Mouse (Mus musculus) v-Abl transformed pro-B cells (cell line): ENCODE measurements around the gene Tspan12.

Experiments
- in situ Hi-C, 2 experiments: fragments of 400-800 bp; cut with MboI; formaldehyde crosslinking; loops; one replicate each; pipeline ENCODE4 v1.15.1; 2025; ENCODE audit not compliant: unreplicated experiment in 2 of 2

Gene Tspan12

GRCm38 (mm10) chr6:21829930-21830329 is 22.4 kb downstream of the Tspan12 start:
- in situ Hi-C loops = no loop called here

GRCm38 (mm10) chr6:21828437-21828836 is 23.9 kb downstream of the Tspan12 start:
- in situ Hi-C loops = no loop called here

GRCm38 (mm10) chr6:21828001-21828400 is 24.3 kb downstream of the Tspan12 start:
- in situ Hi-C loops = no loop called here

- in situ Hi-C loops = no loop called here
Observed at GRCm38 (mm10) chr6:21823694-21824093, 28.6 kb downstream of the Tspan12 start.

GRCm38 (mm10) chr6:21823281-21823680 is 29.0 kb downstream of the Tspan12 start:
- in situ Hi-C loops = no loop called here

GRCm38 (mm10) chr6:21822721-21823134 is 29.6 kb downstream of the Tspan12 start:
- in situ Hi-C loops = no loop called here

- in situ Hi-C loops = no loop called here
Observed at GRCm38 (mm10) chr6:21818107-21818807, 34.1 kb downstream of the Tspan12 start.

- in situ Hi-C loops = no loop called here
Observed at GRCm38 (mm10) chr6:21806005-21806404, 46.3 kb downstream of the Tspan12 start.

- in situ Hi-C loops = no loop called here
Observed at GRCm38 (mm10) chr6:21805013-21805570, 47.2 kb downstream of the Tspan12 start.

- in situ Hi-C loops = no loop called here
Observed at GRCm38 (mm10) chr6:21803483-21804340, 48.6 kb downstream of the Tspan12 start.

GRCm38 (mm10) chr6:21798581-21798980 is 53.7 kb downstream of the Tspan12 start:
- in situ Hi-C loops = loop anchor here (5.0 to 25.0 kb wide), 2 partner anchors 274 to 714 kb away; no protein-coding TSS in a partner anchor

- in situ Hi-C loops = loop anchor here (5.0 to 25.0 kb wide), 2 partner anchors 275 to 715 kb away; no protein-coding TSS in a partner anchor
Observed at GRCm38 (mm10) chr6:21797087-21797486, 55.2 kb downstream of the Tspan12 start.

- in situ Hi-C loops = loop anchor here (5.0 to 25.0 kb wide), 2 partner anchors 276 to 716 kb away; no protein-coding TSS in a partner anchor
Observed at GRCm38 (mm10) chr6:21796413-21796812, 55.9 kb downstream of the Tspan12 start.

- in situ Hi-C loops = loop anchor here (5.0 to 25.0 kb wide), 2 partner anchors 277 to 717 kb away; no protein-coding TSS in a partner anchor
Observed at GRCm38 (mm10) chr6:21795410-21795809, 56.9 kb downstream of the Tspan12 start.

- in situ Hi-C loops = loop anchor here (5.0 to 25.0 kb wide), 2 partner anchors 277 to 717 kb away; no protein-coding TSS in a partner anchor
Observed at GRCm38 (mm10) chr6:21795072-21795407, 57.3 kb downstream of the Tspan12 start.

GRCm38 (mm10) chr6:21794337-21795071 is 57.8 kb downstream of the Tspan12 start:
- in situ Hi-C loops = loop anchor here (5.0 to 25.0 kb wide), 2 partner anchors 278 to 718 kb away; no protein-coding TSS in a partner anchor

GRCm38 (mm10) chr6:21791307-21791706 is 61.0 kb downstream of the Tspan12 start:
- in situ Hi-C loops = loop anchor here in 1 of 2 experiments (25.0 kb wide), 1 partner anchor 721 kb away; no protein-coding TSS in a partner anchor

GRCm38 (mm10) chr6:21790550-21791086 is 61.7 kb downstream of the Tspan12 start:
- in situ Hi-C loops = loop anchor here in 1 of 2 experiments (25.0 kb wide), 1 partner anchor 722 kb away; no protein-coding TSS in a partner anchor

GRCm38 (mm10) chr6:21790036-21790435 is 62.3 kb downstream of the Tspan12 start:
- in situ Hi-C loops = loop anchor here in 1 of 2 experiments (25.0 kb wide), 1 partner anchor 722 kb away; no protein-coding TSS in a partner anchor

- in situ Hi-C loops = loop anchor here in 1 of 2 experiments (25.0 kb wide), 1 partner anchor 723 kb away; no protein-coding TSS in a partner anchor
Observed at GRCm38 (mm10) chr6:21789582-21789981, 62.7 kb downstream of the Tspan12 start.
